Mouse (Mus musculus) Muller cell, postnatal 12 days (primary cell): ENCODE results near the gene Tspyl4.
"Not testable (repeated sequence)": the region's sequence is repeated elsewhere in the genome, so short reads cannot be mapped to it uniquely, and the experiment has no call there.

Experiments used
- DNase-seq: peaks from one replicate; pipeline ENCODE4 v3.0.0-alpha.2; 2015; ENCODE audit errors: inconsistent ontology term

The Tspyl4 gene

GRCm38 (mm10) chr10:34297299-34297979 is at the start of gene Tspyl4:
Gene Tspyl4, plus strand, starts transcription at chr10:34297442.
- DNase-seq: peak; percentile 85

GRCm38 (mm10) chr10:34247757-34248156 is 49.5 kb upstream of the Tspyl4 start:
- DNase-seq: no peak

GRCm38 (mm10) chr10:34249594-34249993 is 47.6 kb upstream of the Tspyl4 start:
- no peak for DNase-seq

GRCm38 (mm10) chr10:34252833-34253232 is 44.4 kb upstream of the Tspyl4 start:
- not testable (repeated sequence) for DNase-seq

GRCm38 (mm10) chr10:34265106-34265505 is 32.1 kb upstream of the Tspyl4 start:
- DNase-seq: no peak

- no peak for DNase-seq
These were observed 29.8 kb upstream of the Tspyl4 start for GRCm38 (mm10) chr10:34267312-34268070.

GRCm38 (mm10) chr10:34271681-34272080 is 25.6 kb upstream of the Tspyl4 start:
- DNase-seq: peak; percentile 64

GRCm38 (mm10) chr10:34280591-34281175 is 16.6 kb upstream of the Tspyl4 start:
- peak; percentile 83 for DNase-seq

- peak; percentile 76 for DNase-seq
These were observed 15.9 kb upstream of the Tspyl4 start for GRCm38 (mm10) chr10:34281211-34281961.

GRCm38 (mm10) chr10:34281962-34282388 is 15.3 kb upstream of the Tspyl4 start, which contains the start of gene Tspyl1:
Gene Tspyl1, plus strand, starts transcription at chr10:34282190.
- DNase-seq: peak; percentile 97

- DNase-seq: no peak
These were observed 14.6 kb upstream of the Tspyl4 start for GRCm38 (mm10) chr10:34282420-34283238.

GRCm38 (mm10) chr10:34296911-34297298 is 337 bp upstream of the Tspyl4 start:
- no peak for DNase-seq

- peak; percentile 49 for DNase-seq
These were observed 925 bp downstream of the Tspyl4 start for GRCm38 (mm10) chr10:34297980-34298753.

GRCm38 (mm10) chr10:34300368-34300767 is 3.1 kb downstream of the Tspyl4 start:
- DNase-seq: no peak

GRCm38 (mm10) chr10:34307070-34307469 is 9.8 kb downstream of the Tspyl4 start:
- DNase-seq: no peak

GRCm38 (mm10) chr10:34309915-34310685 is 12.9 kb downstream of the Tspyl4 start:
- DNase-seq: no peak

GRCm38 (mm10) chr10:34312536-34312935 is 15.3 kb downstream of the Tspyl4 start:
- DNase-seq: no peak

GRCm38 (mm10) chr10:34316571-34317216 is 19.5 kb downstream of the Tspyl4 start:
- DNase-seq: peak; percentile 19

GRCm38 (mm10) chr10:34317217-34317606 is 20.0 kb downstream of the Tspyl4 start:
- no peak for DNase-seq
